Mouse (Mus musculus) urinary bladder, postnatal 10 days (tissue): ENCODE measurements around the gene Grap.

Source experiments
- DNase-seq: peaks from one replicate; pipeline ENCODE4 v3.0.0; 2022; ENCODE audit warnings: low spot score

The Grap gene

DNA sequence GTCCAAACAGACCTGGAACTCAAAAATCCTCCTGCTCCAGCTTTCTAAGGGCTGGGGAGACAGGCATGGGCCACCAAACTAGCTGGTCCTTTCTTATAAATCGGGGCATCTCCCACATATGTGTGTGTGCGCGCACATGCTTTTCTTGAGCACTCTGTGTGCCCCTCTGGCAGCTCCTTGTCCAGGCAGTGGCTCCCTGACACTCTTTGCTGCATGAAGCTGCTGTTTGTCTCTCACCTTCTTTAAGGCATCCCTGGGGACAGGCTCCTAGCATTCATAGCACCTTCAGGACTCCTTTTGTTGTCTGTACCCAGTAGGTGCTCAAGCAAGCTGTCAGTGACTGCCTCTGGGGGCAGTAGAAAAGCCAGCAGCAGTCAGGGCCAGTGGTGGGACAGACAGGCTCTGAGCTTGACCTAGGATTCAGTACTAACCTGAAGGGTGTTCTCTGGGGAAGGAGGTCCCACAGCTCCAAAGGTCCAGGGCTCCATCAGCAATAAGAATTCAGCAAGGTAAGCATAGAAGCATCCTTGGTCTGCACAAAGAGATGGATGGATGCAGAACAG, 5.4 kb downstream of the Grap start:
- no peak for DNase-seq

- DNase-seq, result no peak
Measured at GRCm38 (mm10) chr11:61659011-61659858, 6.2 kb downstream of the Grap start.

DNA sequence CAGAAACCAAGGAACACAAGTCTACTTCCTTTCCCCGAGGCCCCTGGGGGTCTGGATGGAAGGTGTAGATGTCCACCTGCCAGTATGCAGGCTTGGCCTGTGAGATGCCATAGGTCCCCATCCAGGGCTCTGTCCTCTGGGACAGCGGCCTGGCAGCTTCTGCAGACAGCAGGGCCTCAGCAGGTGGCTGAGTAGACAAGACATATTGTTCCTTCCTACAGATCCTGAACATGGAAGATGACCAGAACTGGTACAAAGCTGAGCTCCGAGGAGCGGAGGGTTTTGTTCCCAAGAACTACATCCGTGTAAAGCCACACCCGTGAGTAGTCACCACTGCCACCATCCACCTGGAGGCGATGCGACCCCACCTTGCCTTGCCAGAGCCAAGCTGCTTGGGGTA, 6.9 kb downstream of the Grap start:
- no peak for DNase-seq

- DNase-seq, result no peak
Measured at GRCm38 (mm10) chr11:61660806-61661392, 7.8 kb downstream of the Grap start.

- DNase-seq, result no peak
Measured at GRCm38 (mm10) chr11:61662189-61662588, 9.1 kb downstream of the Grap start.

- no peak for DNase-seq
Measured at GRCm38 (mm10) chr11:61665401-61665800, 12.3 kb downstream of the Grap start.

- no peak for DNase-seq
Measured at GRCm38 (mm10) chr11:61665991-61666799, 13.1 kb downstream of the Grap start.

GRCm38 (mm10) chr11:61667248-61667647, 14.2 kb downstream of the Grap start:
- DNase-seq, result no peak

DNA sequence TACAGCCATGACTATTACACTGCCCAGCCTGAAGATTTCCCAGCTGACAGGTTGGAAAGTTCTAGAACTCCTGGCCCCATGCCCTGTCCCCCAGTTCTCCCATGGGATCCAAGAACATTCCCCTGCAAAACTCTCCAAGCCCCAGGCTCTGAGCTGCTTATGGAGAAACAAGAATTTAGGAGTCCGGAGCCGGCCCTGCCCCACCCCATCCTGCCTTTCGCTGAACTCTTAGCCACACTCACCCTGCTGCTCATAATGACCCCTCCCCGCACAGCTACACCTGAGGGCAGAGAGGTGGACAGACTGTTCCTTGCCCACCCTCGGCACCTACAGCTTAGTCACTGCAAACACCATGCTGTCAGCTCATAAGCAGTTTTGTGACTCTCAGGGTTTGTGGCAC, 14.7 kb downstream of the Grap start:
- DNase-seq, result no peak

DNA sequence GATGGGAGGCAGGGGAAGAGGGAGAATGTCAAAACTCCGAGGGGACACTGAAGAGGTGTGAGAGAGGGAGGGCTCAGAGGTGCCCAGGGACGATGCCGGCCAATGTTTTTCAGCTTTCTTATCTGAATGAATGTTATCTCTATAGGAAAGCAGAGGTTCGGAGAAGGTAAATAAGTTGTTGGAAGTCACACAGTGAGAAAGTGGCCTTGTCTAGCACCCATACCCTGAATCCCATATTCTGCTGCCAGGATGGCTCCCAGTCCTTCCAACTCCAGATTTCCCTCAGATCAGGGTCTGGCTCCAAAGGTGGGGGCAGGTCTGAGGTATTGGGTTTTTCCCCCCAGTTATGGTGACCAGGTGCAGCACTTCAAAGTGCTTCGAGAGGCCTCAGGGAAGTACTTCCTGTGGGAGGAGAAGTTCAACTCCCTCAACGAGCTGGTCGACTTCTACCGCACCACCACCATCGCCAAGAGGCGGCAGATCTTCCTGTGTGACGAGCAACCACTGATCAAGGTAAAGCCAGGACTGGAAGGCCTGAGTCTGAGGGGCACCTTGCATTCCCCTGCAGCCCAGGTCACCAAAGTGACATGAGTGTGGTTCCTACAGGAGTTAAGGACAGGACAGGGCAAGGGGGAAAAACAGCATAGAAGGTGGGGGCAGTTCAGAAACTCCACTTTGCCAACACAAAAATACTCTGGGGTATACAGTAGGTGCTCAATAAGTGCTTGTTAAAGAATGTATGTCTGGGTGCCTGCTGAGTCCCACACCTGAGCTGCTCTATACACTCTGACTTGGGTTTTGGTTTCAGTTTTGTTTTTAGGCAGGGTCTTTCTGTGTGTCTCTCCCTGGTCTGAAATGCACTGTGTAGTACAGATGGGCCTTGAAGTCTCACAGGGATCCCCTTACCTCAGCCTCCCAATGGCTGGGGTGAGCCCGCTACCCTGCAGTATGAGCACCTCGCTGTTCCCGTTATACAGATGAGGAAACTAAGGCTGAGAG, 16.7 kb downstream of the Grap start:
- no peak for DNase-seq

DNA sequence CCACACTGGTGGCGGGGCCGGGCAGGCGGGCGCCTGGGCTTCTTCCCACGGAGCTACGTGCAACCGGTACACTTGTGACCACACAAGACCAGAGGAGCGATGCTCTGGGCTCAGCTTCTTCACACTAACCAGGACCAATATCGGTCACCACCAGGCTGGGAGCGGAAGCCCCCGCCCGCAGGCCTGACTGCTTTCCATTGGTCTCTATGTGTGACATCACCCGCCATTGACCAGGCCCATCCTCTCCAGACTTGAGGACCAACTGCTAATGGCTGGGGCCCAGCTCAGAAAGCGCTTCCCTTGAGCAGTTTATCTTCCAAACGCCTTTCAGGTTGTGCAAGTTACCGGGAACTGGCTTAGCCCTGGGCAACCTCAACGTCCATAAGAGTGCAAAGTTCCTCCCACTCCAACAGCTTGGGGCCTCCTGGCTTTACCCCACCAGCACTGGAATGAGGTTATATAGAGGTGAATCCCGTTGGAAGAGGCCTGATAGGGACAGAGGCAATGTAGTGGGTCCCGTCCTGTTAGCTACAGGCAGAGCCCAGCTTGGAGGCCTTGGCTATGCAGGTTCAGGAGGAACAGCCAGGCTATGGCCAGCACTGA, 18.8 kb downstream of the Grap start:
- no peak for DNase-seq

DNA sequence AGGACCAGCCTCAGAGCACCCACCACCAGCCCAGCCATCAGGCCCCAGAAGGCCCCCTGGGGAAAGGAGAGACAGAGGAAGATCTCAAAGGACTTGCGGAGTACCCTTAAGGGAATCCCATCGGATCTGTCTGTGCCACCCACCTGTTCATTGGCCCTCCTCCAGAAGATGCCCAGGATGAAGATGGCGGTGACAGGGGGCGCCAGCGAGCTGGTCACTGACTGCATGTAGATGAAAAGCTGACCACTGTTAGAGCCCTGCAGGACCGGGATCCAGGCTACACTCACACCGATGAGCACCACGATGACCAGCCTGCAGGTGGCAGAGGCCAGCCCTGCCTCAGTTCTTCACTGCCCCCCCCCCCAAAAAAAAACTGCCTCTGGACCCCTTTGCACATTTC, 20.6 kb downstream of the Grap start:
- DNase-seq, result no peak

DNA sequence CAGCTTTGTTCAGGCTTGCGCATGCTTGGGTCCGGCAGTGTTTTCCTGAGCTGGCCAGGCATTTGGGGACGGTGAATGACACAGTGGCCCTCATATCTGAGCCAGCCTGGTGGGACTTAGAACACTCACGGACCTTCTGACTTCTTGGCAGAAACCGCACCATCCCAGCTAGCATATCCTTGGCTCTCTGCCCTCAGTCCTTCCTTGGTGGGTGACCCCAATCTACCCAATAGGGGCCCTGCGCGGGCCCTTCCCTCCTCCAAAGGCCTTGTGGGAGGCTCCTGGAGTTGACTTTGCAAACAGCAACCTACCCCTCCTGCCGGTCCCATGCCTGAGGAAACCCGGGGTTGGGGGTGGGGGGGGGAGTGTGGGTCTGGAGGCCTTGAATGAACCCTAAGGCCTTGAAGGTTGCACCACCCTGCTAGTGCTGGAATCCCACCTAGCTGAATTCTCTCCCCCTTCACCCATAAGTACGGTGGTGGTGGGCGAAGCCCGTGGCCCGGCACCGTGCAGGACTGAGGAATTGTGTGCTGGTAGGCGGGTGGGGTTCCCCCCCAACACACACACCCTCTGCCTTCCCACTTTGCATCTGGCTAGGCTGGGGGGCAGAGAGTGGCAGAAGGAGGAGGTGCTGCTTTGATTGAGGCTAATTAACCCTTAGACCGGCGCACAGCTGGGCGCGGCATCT, 21.2 kb downstream of the Grap start:
- no peak for DNase-seq

- no peak for DNase-seq
Measured at GRCm38 (mm10) chr11:61674839-61675159, 21.7 kb downstream of the Grap start.

DNA sequence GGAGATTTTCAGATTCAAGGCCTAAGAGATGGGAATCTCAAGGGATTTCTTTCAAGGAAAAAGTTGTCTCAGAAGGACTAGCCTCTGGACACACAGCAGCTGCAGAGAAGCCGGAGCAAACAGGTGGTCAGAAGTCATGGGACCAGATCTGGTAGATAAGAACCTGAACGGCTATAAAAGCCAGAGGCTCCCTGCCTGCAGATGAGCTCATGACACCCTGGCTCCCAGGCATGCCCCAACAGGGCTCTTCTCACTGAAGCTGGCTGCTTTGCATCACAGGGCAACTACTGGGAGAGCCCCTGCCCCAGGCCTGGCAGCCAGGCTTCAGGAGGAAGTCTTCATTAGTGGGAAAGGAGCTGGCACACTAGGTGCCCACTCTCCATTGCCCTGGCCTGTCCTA, 22.3 kb downstream of the Grap start:
- no peak for DNase-seq

DNA sequence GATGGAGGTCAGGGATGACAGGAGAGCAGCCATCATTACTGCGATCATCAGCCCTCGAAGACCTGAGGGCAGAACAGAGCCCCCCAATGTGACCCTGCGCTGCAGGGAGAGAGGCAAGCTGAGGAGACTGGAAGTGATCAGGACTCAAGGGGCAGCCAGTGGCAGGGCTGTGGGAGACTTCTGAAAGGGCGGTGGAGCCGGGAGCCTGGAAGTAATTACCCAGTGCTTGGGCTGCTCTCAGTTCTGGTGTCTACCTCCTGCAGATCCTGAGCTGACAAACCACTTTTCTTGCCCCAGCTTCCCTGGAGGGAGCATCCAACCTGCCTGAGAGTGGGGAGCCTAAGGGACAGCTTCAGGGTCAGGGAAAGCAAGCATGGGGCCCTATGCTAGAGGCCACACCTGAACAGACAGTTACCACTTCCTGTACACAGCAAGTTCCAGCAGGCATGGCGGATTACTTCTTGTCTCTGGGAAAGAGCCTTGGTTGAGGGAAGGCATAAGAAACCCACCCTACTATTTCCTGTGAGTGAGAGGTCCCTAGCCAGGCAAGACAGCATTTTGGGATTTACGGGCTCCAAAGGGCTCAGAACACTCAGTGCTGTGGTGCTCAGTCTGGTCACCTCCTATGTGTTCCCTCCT, 23.3 kb downstream of the Grap start:
- no peak for DNase-seq

DNA sequence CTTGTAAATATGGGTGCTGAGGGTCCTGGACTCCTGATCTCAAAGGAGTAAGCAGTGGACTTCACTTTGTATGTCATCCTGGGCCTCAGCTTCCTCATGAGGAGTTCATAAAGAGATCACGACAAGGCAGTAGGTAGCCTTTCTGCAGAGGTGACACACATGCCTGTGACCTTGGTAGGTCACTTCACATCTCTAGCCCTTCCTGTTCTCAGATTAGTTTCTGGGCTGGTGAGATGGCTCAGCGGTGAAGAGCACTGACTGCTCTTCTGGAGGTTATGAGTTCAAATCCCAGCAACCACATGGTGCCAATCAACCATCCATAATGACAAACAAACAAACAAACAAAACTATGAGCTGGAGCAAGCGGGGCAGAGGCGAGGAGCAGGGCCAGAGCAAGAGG, 24.6 kb downstream of the Grap start:
- DNase-seq, result no peak

DNA sequence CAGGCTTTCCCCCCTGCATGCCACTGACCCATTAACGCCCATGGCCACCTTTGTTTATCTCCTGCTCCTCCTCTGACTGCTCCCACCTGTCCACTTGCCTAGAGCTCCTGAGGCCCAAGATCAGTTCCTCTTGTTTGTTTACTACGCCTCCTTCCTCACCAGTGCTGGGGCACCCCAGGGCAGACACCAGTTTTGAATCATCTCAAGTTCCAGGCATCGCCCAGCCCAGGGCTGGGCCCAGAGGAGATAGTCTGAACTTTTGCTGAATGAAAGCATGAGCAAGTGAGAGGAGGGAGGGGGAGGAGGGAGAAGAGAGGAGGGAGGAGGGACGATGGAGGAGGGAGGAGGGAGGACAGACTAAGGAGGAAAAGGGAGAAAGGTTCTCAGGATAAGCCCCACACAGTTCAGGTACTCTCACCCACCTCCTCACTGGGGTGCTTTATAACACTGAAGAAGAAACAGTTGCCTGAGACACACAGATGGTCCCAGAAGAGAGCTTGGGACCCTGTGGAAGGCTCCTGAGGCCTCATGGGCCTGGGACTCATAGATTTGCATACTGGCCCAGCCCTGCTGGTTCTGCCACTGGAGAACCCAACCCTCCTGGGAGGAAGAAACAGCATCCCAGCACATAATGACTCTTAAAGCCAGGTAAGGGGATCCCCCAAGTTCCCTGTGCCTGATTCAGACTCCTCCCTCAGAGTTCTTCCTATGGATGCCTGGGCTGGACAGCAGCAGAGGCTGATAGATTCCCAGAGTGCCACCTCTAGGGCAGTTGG, 26.2 kb downstream of the Grap start:
- DNase-seq, result no peak
